Mouse (Mus musculus) kidney, adult 2 months (tissue): Measurements from ENCODE around the gene Cdk5rap2. TPM values are rescaled to one million over a fixed set of nuclear protein-coding genes. Genes with fewer than 3 reads are reported as not detected.

ENCODE experiments used
- DNase-seq: peaks from one replicate; pipeline ENCODE4 v3.0.0; 2021
- H3K27ac ChIP-seq: fragments of 200-500 bp; 2 replicates; pipeline ENCODE4 v1.5.1; 2012; ENCODE audit warnings: low read depth, low read length, control low read depth, inconsistent platforms; ENCODE audit not compliant: insufficient read depth
- H3K27me3 ChIP-seq: fragments of 200-500 bp; replicated peaks from 2 replicates; pipeline ENCODE4 v1.6.1; 2012; ENCODE audit warnings: mild to moderate bottlenecking, moderate library complexity, low read length, inconsistent platforms; ENCODE audit not compliant: control insufficient read depth, insufficient read depth
- H3K36me3 ChIP-seq: fragments of 200-500 bp; 2 replicates; pipeline ENCODE4 v1.6.1; 2012; ENCODE audit warnings: mild to moderate bottlenecking, moderate library complexity, low read length, inconsistent platforms; ENCODE audit not compliant: control insufficient read depth, insufficient read depth
- H3K4me1 ChIP-seq: fragments of 200-500 bp; 2 replicates; pipeline ENCODE4 v1.6.1; 2011; ENCODE audit warnings: low read length; ENCODE audit not compliant: control insufficient read depth, insufficient read depth
- H3K4me3 ChIP-seq: fragments of 200-500 bp; 2 replicates; pipeline ENCODE4 v1.5.1; 2011; ENCODE audit warnings: mild to moderate bottlenecking, low read depth, low read length, control low read depth; ENCODE audit not compliant: insufficient read depth
- CTCF ChIP-seq: fragments of 200-500 bp; conservative IDR thresholded peaks from 2 replicates; pipeline ENCODE4 v1.5.1; 2011; ENCODE audit warnings: low read depth, mild to moderate bottlenecking, control low read depth, low read length, moderate library complexity, mixed read lengths; ENCODE audit not compliant: insufficient read depth, insufficient read length
- POLR2A ChIP-seq: fragments of 200-500 bp; IDR thresholded peaks from one replicate; pipeline ENCODE4 v1.6.1; 2011; ENCODE audit warnings: low read depth, low read length, control low read depth
- WGBS: fragments of 180-500 bp; shearing (Covaris S2); methylation state at CpG from one replicate; pipeline ENCODE4 v1.1.7; 2018; 5-methylcytosine and 5-hydroxymethylcytosine counted together
- polyA plus RNA-seq: library from polyadenylated mRNA; depleted of rRNA; stranded (reverse); fragments of >200 nt; gene quantifications from 2 replicates; pipeline ENCODE4 v1.2.3, GENCODE M21; 2012

Cdk5rap2 gene
- polyA plus RNA-seq, 1 experiment = 3.5 TPM

- H3K4me1 ChIP-seq = no peaks in the 10 kb centered on the region
- no peak for DNase-seq
- no peak overlapping the region for H3K27ac ChIP-seq
- H3K27me3 ChIP-seq = no peaks in the 10 kb centered on the region
- 79% methylated on average over 11 of the region's 11 CpGs for WGBS
- H3K4me3 ChIP-seq = no peak overlapping the region
- TF ChIP-seq POLR2A (no peak), CTCF (no peak)
- H3K36me3 ChIP-seq = no peaks in the 10 kb centered on the region
These were observed 18.4 kb downstream of the Cdk5rap2 start for GRCm38 (mm10) chr4:70391760-70392372.

GRCm38 (mm10) chr4:70391073-70391472 is 19.2 kb downstream of the Cdk5rap2 start:
- Histone ChIP-seq H3K4me3 (no peak overlapping the region), H3K4me1 (no peaks in the 10 kb centered on the region), H3K27ac (no peak overlapping the region), H3K27me3 (no peaks in the 10 kb centered on the region), H3K36me3 (no peaks in the 10 kb centered on the region)
- DNase-seq = no peak
- 89% methylated on average over 9 of the region's 9 CpGs for whole genome bisulfite sequencing
- no peak for TF ChIP-seq CTCF

- no peak for DNase-seq
- Histone ChIP-seq H3K36me3 (no peaks in the 10 kb centered on the region), H3K27ac (no peak overlapping the region), H3K27me3 (no peaks in the 10 kb centered on the region), H3K4me1 (no peaks in the 10 kb centered on the region), H3K4me3 (no peak overlapping the region)
- TF ChIP-seq POLR2A = no peak
- no peak for TF ChIP-seq CTCF
- WGBS = 83% methylated on average over 5 of the region's 5 CpGs
These were observed 24.0 kb downstream of the Cdk5rap2 start for GRCm38 (mm10) chr4:70386206-70386605.

GRCm38 (mm10) chr4:70377359-70377758 is 32.9 kb downstream of the Cdk5rap2 start:
- Histone ChIP-seq H3K27ac (no peak overlapping the region), H3K36me3 (no peaks in the 10 kb centered on the region), H3K4me3 (no peak overlapping the region), H3K27me3 (no peaks in the 10 kb centered on the region), H3K4me1 (no peaks in the 10 kb centered on the region)
- no peak for DNase-seq
- 92% methylated on average over 4 of the region's 4 CpGs for WGBS
- no peak for TF ChIP-seq CTCF
- TF ChIP-seq POLR2A = no peak

- Histone ChIP-seq H3K27ac (no peak overlapping the region), H3K4me1 (peaks cover 4% of the 10 kb centered on the region; the same call in 1 of the 2 replicates), H3K36me3 (no peaks in the 10 kb centered on the region; the same call in 1 of the 2 replicates), H3K4me3 (no peak overlapping the region), H3K27me3 (no peaks in the 10 kb centered on the region)
- no peak for DNase-seq
- 87% methylated on average over 11 of the region's 11 CpGs for WGBS
- no peak for TF ChIP-seq CTCF
- TF ChIP-seq POLR2A = no peak
These were observed 45.0 kb downstream of the Cdk5rap2 start for GRCm38 (mm10) chr4:70365061-70365858.

- 53% methylated on average over 4 of the region's 4 CpGs for WGBS
- no peak overlapping the region for H3K27ac ChIP-seq
- no peak for TF ChIP-seq CTCF
- no peak for TF ChIP-seq POLR2A
- peak; percentile 42 for DNase-seq
- H3K4me3 ChIP-seq = no peak overlapping the region
- peaks cover 4% of the 10 kb centered on the region; the same call in 1 of the 2 replicates for H3K4me1 ChIP-seq
- no peaks in the 10 kb centered on the region; the same call in 1 of the 2 replicates for H3K36me3 ChIP-seq
- H3K27me3 ChIP-seq = no peaks in the 10 kb centered on the region
These were observed 48.9 kb downstream of the Cdk5rap2 start for GRCm38 (mm10) chr4:70361366-70361765.

- no peak for TF ChIP-seq POLR2A
- peak; percentile 74 for TF ChIP-seq CTCF
- WGBS = 59% methylated on average over 9 of the region's 9 CpGs
- Histone ChIP-seq H3K4me3 (no peak overlapping the region), H3K27me3 (no peaks in the 10 kb centered on the region), H3K4me1 (no peaks in the 10 kb centered on the region), H3K36me3 (no peaks in the 10 kb centered on the region; the same call in 1 of the 2 replicates), H3K27ac (no peak overlapping the region)
- peak; percentile 49 for DNase-seq
These were observed 54.4 kb downstream of the Cdk5rap2 start for GRCm38 (mm10) chr4:70355659-70356350.
